Mouse (Mus musculus) hindbrain, embryonic 12.5 days (tissue): Measurements from ENCODE around the gene Eif4b. TPM values are rescaled to one million over a fixed set of nuclear protein-coding genes. Genes with fewer than 3 reads are reported as not detected.

Experiments
- ATAC-seq: fragments of 200-750 bp; cut with Nextera tagmentation; 2 replicates; pipeline ENCODE4 v1.8.0; 2017; ENCODE audit warnings: moderate TSS enrichment; ENCODE audit not compliant: low FRiP score
- H3K27ac ChIP-seq: fragments of 300-500 bp; sonication (generic); 2 replicates; pipeline ENCODE4 v1.5.1; 2016; ENCODE audit warnings: mild to moderate bottlenecking
- H3K27me3 ChIP-seq: fragments of 300-500 bp; sonication (generic); 2 replicates; pipeline ENCODE4 v1.6.1; 2016; ENCODE audit warnings: mild to moderate bottlenecking
- H3K36me3 ChIP-seq: fragments of 300-500 bp; sonication (generic); 2 replicates; pipeline ENCODE4 v1.6.1; 2016; ENCODE audit warnings: mild to moderate bottlenecking
- H3K4me1 ChIP-seq: fragments of 300-500 bp; sonication (generic); 2 replicates; pipeline ENCODE4 v1.6.1; 2016
- H3K4me2 ChIP-seq: fragments of 300-500 bp; sonication (generic); replicated peaks from 2 replicates; pipeline ENCODE4 v1.6.1; 2016; ENCODE audit warnings: mild to moderate bottlenecking
- H3K4me3 ChIP-seq: fragments of 300-500 bp; sonication (generic); 2 replicates; pipeline ENCODE4 v1.5.1; 2016; ENCODE audit warnings: mild to moderate bottlenecking
- H3K9ac ChIP-seq: fragments of 300-500 bp; sonication (generic); 2 replicates; pipeline ENCODE4 v1.6.1; 2016; ENCODE audit warnings: mild to moderate bottlenecking, moderate library complexity
- H3K9me3 ChIP-seq: fragments of 300-500 bp; sonication (generic); replicated peaks from 2 replicates; pipeline ENCODE4 v1.6.1; 2016; ENCODE audit warnings: mild to moderate bottlenecking
- WGBS: fragments of 180-500 bp; shearing (Covaris S2); methylation state at CpG from one replicate; pipeline ENCODE4 v1.1.7; 2016; 5-methylcytosine and 5-hydroxymethylcytosine counted together
- polyA plus RNA-seq: library from polyadenylated mRNA; unstranded; fragments of >200 nt; fragmentation: Nextera tagmentation; extraction: Ambion mirVana; gene quantifications from 2 replicates; pipeline ENCODE4 v1.2.1, GENCODE M21; 2016

The Eif4b gene
- polyA plus RNA-seq, 1 experiment from 2014 or later = 94.0 TPM

DNA sequence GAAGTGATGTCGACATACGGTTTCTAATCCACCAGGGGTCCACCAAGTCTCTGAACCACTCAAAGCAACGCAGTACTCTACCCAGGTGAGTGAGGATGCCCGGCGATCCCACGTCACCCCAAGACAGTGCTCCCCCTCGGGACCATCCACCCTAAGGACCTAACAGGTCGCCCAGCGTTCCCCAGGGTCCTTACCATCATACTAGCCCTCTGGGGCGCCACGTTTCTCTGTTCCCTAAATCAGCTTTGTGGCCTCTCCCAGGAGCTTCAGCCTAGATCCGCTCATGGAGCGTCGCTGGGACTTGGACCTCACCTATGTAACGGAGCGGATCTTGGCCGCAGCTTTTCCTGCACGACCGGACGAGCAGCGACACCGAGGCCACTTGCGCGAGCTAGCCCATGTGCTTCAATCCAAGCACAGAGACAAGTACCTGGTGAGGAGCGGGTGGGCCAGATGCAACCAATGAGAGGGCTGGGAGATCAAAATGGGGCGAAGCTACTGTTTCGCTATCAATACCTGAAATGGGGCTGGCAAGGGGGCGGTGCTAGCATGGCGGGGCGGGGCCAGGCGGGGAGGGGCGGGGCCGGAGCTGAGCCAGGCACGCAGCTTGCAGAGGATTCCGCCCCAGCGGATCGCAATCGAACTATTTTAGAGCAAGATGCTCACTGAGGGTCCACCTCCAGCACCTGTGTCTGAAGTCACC is 33.3 kb downstream of the Eif4b start:
- Histone ChIP-seq H3K36me3 (no peaks in the 10 kb centered on the region), H3K27ac (no peak overlapping the region), H3K9ac (peak overlapping the region; percentile 2; the same call in 1 of the 2 replicates), H3K9me3 (no peaks in the 10 kb centered on the region), H3K4me1 (peaks cover 47% of the 10 kb centered on the region), H3K4me3 (peak overlapping the region; percentile 21), H3K27me3 (peaks cover 47% of the 10 kb centered on the region), H3K4me2 (peak overlapping the region; percentile 48)
- ATAC-seq = no peak
- 8% methylated on average over 38 of the region's 38 CpGs for WGBS

DNA sequence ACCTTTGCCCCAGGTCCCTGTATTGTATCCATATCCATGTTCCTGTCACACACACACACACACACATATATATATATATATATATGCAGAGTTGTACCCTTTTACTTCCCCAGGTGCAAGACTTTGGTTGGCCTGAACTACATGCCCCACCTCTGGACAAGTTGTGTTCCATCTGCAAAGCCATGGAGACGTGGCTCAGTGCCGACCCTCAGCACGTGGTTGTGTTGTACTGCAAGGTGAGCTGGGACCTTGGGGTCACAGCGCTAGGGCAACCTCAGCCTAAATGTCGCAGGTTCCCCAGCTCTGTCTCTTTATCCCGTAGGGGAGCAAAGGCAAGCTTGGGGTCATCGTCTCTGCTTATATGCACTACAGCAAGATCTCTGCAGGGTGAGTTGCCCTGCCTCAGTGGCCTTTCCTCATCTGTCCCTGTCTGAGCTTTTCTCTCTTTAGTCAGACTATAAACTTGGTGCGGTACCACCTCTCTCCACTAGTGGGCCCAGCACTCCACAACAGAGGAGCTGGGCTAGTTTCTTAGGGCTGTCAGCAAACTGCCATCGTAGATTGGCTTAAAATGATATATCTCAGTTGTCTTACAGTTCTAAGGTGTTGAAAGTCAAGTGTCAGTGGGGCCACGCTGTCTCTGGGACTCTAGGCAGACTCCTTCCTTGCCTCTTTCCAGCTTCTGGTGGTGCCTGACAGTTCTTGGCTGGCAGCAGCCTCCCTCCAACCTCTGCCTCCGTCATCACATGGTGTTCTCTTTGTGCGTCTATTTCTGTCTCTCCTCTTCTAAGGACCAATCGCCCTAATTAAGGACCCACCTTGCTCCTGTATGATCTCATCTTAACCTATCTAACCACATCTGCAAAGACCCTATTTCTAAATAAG is 34.4 kb downstream of the Eif4b start:
- peaks cover 37% of the 10 kb centered on the region for H3K4me1 ChIP-seq
- no peaks in the 10 kb centered on the region for H3K9me3 ChIP-seq
- peaks cover 40% of the 10 kb centered on the region for H3K27me3 ChIP-seq
- H3K4me3 ChIP-seq = no peak overlapping the region
- no peak overlapping the region for H3K27ac ChIP-seq
- H3K36me3 ChIP-seq = no peaks in the 10 kb centered on the region
- peak overlapping the region; percentile 48; the same call in 1 of the 2 replicates for H3K4me2 ChIP-seq
- no peak for ATAC-seq
- WGBS = 36% methylated on average over 13 of the region's 13 CpGs
- H3K9ac ChIP-seq = no peak overlapping the region

- no peak overlapping the region for H3K4me3 ChIP-seq
- H3K4me1 ChIP-seq = peaks cover 28% of the 10 kb centered on the region
- no peak overlapping the region for H3K9ac ChIP-seq
- WGBS = 50% methylated on average over 18 of the region's 18 CpGs
- H3K27ac ChIP-seq = no peak overlapping the region
- H3K27me3 ChIP-seq = peaks cover 40% of the 10 kb centered on the region
- H3K9me3 ChIP-seq = no peaks in the 10 kb centered on the region
- no peaks in the 10 kb centered on the region for H3K36me3 ChIP-seq
- no peak overlapping the region for H3K4me2 ChIP-seq
- ATAC-seq = no peak
These were observed 35.3 kb downstream of the Eif4b start for GRCm38 (mm10) chr15:102108651-102109525.

- H3K9me3 ChIP-seq = no peaks in the 10 kb centered on the region
- H3K4me3 ChIP-seq = no peak overlapping the region
- 98% methylated on average over 7 of the region's 7 CpGs for WGBS
- H3K36me3 ChIP-seq = peaks cover 1% of the 10 kb centered on the region
- peaks cover 21% of the 10 kb centered on the region for H3K4me1 ChIP-seq
- no peak overlapping the region for H3K4me2 ChIP-seq
- ATAC-seq = no peak
- H3K27ac ChIP-seq = no peak overlapping the region
- peaks cover 27% of the 10 kb centered on the region for H3K27me3 ChIP-seq
- H3K9ac ChIP-seq = no peak overlapping the region
These were observed 36.7 kb downstream of the Eif4b start for GRCm38 (mm10) chr15:102110271-102110670.

GRCm38 (mm10) chr15:102110701-102111494 is 37.3 kb downstream of the Eif4b start:
- H3K27ac ChIP-seq = no peak overlapping the region
- H3K4me1 ChIP-seq = peaks cover 16% of the 10 kb centered on the region
- H3K4me3 ChIP-seq = no peak overlapping the region
- WGBS = 81% methylated on average over 29 of the region's 29 CpGs
- H3K36me3 ChIP-seq = peaks cover 7% of the 10 kb centered on the region
- no peak for ATAC-seq
- no peak overlapping the region for H3K4me2 ChIP-seq
- H3K9me3 ChIP-seq = no peaks in the 10 kb centered on the region
- H3K27me3 ChIP-seq = peaks cover 20% of the 10 kb centered on the region
- H3K9ac ChIP-seq = no peak overlapping the region

DNA sequence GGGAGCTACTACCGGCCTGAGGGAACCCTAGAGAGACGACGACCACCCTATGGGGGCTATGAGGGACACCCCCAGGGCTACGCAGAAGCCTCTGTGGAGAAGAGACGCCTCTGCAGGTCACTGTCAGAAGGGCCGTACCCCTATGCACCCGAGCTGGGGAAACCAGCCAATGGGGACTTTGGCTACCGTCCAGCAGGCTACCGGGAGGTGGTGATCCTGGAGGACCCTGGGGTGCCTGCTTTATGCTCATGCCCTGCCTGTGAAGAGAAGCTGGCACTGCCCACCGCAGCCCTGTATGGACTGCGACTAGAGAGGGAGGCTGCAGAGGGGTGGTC is 37.9 kb downstream of the Eif4b start:
- ATAC-seq = no peak
- Histone ChIP-seq H3K27ac (no peak overlapping the region), H3K9ac (no peak overlapping the region), H3K36me3 (peaks cover 13% of the 10 kb centered on the region), H3K27me3 (peaks cover 15% of the 10 kb centered on the region), H3K4me3 (no peak overlapping the region), H3K4me2 (no peak overlapping the region), H3K4me1 (peaks cover 13% of the 10 kb centered on the region), H3K9me3 (no peaks in the 10 kb centered on the region)
- WGBS = 78% methylated on average over 11 of the region's 11 CpGs

DNA sequence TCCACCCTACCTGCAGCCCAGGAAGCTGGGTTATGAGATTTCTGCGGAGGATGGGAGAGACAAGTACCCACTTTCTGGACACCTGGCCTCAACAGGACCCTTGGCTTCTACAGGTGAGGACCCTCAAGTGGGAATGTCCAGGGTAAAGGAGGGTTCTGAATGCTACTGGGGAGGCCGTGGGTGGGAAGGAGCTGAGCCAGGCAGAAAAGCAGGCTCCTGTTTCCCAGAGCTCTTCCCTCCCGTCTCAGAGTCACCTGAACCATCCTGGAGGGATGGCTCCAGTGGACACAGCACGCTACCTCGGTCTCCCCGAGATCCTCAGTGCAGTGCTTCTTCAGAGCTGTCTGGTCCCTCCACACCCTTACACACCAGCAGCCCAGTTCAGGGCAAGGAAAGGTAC is 38.6 kb downstream of the Eif4b start:
- H3K4me3 ChIP-seq = no peak overlapping the region
- WGBS = 86% methylated on average over 6 of the region's 6 CpGs
- no peak for ATAC-seq
- H3K4me2 ChIP-seq = no peak overlapping the region
- H3K27ac ChIP-seq = no peak overlapping the region
- H3K27me3 ChIP-seq = peaks cover 8% of the 10 kb centered on the region
- H3K9ac ChIP-seq = no peak overlapping the region
- H3K9me3 ChIP-seq = no peaks in the 10 kb centered on the region
- H3K36me3 ChIP-seq = peaks cover 20% of the 10 kb centered on the region
- peaks cover 6% of the 10 kb centered on the region; the same call in 1 of the 2 replicates for H3K4me1 ChIP-seq

GRCm38 (mm10) chr15:102112827-102113226 is 39.3 kb downstream of the Eif4b start:
- Histone ChIP-seq H3K4me2 (no peak overlapping the region), H3K9me3 (no peaks in the 10 kb centered on the region), H3K4me3 (no peak overlapping the region), H3K27me3 (peaks cover 1% of the 10 kb centered on the region), H3K9ac (no peak overlapping the region), H3K4me1 (0 out of 2 replicates have a peak, but pooled peaks cover 5% of the 10 kb centered on the region), H3K27ac (no peak overlapping the region), H3K36me3 (peaks cover 27% of the 10 kb centered on the region)
- WGBS = 83% methylated on average over 8 of the region's 8 CpGs
- ATAC-seq = no peak

DNA sequence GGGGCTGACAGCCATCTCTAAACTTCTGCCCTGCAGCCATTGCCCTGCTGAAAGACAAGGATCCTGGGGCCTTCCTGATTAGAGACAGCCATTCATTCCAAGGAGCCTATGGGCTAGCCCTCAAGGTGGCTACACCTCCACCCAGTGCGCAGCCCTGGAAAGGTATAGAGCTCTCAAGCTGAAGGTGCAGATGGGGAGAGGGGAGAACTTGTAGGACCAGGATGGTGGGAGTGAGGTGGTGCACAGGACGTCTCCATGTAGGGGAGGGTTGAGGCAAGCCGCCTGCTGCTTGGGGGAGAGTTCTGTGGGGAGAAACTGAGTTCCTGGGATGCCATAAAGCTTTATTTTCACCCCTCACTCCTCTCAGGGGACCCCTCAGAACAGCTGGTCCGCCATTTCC is 40.1 kb downstream of the Eif4b start:
- H3K9me3 ChIP-seq = no peaks in the 10 kb centered on the region
- no peak overlapping the region for H3K4me2 ChIP-seq
- H3K4me1 ChIP-seq = 0 out of 2 replicates have a peak, but pooled peaks cover 3% of the 10 kb centered on the region
- no peak overlapping the region for H3K9ac ChIP-seq
- H3K36me3 ChIP-seq = peaks cover 35% of the 10 kb centered on the region
- H3K27me3 ChIP-seq = no peaks in the 10 kb centered on the region
- 85% methylated on average over 4 of the region's 4 CpGs for WGBS
- no peak overlapping the region for H3K27ac ChIP-seq
- H3K4me3 ChIP-seq = no peak overlapping the region
- no peak for ATAC-seq

DNA sequence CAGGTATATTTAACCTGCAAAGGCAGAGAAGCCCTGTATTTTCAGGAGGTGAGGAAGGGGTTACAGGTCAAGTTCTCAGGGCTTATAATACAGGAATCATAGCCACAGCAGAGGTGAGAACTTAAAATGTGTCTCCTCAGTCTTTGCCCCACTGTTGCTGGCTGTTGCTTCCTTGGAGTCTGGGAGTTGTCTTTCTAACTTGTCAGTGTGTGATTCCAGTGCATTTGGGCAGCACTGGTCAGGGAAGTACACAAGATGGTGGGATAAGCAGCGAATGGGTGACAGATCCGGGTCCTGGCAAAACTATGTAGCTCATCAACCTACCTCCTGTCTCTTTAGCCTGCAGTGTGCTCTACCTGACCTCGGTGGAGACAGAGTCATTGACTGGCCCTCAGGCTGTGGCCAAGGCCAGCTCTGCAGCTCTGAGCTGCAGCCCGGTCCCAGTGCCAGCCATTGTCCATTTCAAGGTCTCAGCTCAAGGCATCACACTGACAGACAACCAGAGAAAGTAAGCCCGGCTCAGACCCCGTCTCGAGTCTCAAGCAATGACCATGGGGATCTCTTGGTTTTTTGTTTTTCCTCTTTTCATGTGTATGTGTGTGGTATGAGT is 41.2 kb downstream of the Eif4b start:
- 88% methylated on average over 7 of the region's 7 CpGs for WGBS
- no peaks in the 10 kb centered on the region for H3K9me3 ChIP-seq
- no peak for ATAC-seq

GRCm38 (mm10) chr15:102115731-102116231 is 42.2 kb downstream of the Eif4b start:
- peaks cover 56% of the 10 kb centered on the region for H3K36me3 ChIP-seq
- ATAC-seq = no peak
- 72% methylated on average over 9 of the region's 9 CpGs for WGBS
- no peak overlapping the region for H3K4me3 ChIP-seq
- no peaks in the 10 kb centered on the region for H3K9me3 ChIP-seq
- H3K27me3 ChIP-seq = no peaks in the 10 kb centered on the region
- H3K4me2 ChIP-seq = no peak overlapping the region
- no peak overlapping the region for H3K27ac ChIP-seq
- H3K4me1 ChIP-seq = no peaks in the 10 kb centered on the region
- H3K9ac ChIP-seq = no peak overlapping the region

More for the DNA sequence above, 41.2 kb downstream of the Eif4b start:
- no peak overlapping the region for H3K4me3 ChIP-seq
- no peak overlapping the region for H3K27ac ChIP-seq
- no peak overlapping the region for H3K9ac ChIP-seq
- no peaks in the 10 kb centered on the region for H3K27me3 ChIP-seq
- no peak overlapping the region for H3K4me2 ChIP-seq
- no peaks in the 10 kb centered on the region for H3K4me1 ChIP-seq
- peaks cover 45% of the 10 kb centered on the region for H3K36me3 ChIP-seq
